Mouse (Mus musculus): ENCODE data around the gene Gm10518.

The Gm10518 gene

DNA sequence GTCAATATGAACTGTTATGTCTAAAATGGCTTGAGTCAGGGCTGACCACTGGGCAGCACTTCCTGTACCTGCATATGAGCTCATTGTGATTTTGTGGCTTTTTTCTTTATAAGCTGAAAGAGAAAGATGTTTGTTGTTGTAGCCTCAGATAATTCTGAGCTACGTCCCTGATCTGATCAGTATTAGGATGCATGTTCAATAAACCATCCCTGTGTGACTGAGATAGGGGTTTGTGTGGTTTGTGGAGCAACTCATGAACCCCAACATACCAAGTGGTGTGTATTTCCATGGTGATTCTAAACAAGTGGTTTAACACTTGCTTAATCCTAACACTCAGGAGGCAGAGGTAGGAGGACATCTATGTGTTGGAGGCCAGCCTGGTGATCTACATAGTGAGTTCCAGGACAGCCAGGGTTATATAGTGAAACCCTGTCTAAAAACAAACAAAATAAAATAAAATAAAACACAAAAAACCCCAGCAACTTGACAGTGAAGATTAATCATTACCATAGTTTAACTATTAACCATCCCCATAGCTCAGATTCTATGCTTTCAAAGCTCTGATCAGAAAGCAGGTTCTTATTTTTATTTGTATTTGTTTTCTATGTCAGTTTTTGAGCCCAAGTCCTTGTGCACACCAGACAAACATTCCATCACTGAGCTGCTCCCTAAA, 32.7 kb downstream of the Gm10518 start:
- DNase-seq (ENCODE audit: low spot score), result no peak

GRCm38 (mm10) chr1:179836426-179837404, 33.5 kb downstream of the Gm10518 start:
- no peak for DNase-seq (ENCODE audit: low spot score)

- no peak for DNase-seq (ENCODE audit: low spot score)
These were observed 39.4 kb downstream of the Gm10518 start for GRCm38 (mm10) chr1:179842568-179842967.

GRCm38 (mm10) chr1:179843981-179844380, 40.8 kb downstream of the Gm10518 start:
- no peak for DNase-seq (ENCODE audit: low spot score)

DNA sequence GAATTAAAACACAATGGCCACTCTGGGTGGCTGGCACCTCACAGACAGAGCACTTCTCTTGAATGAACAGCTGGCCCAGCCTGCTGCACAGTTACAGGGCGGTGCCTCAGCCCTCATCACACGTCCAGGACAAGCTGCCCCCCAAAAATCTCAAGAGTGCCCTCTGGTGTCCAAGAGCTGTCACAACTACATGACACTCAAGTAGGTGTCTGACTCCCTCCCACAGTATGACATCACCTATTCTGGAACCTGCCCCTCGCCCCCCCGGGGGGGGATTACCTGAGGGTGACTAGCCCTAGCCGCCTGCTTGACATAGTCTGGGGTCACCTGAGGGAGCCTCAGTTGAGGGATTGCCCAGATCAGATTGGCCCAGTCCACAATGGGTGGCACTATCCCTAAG, 41.7 kb downstream of the Gm10518 start:
- peak; percentile 76 for DNase-seq (ENCODE audit: low spot score)

- DNase-seq (ENCODE audit: low spot score), result no peak
These were observed 42.8 kb downstream of the Gm10518 start for GRCm38 (mm10) chr1:179845832-179846499.

DNA sequence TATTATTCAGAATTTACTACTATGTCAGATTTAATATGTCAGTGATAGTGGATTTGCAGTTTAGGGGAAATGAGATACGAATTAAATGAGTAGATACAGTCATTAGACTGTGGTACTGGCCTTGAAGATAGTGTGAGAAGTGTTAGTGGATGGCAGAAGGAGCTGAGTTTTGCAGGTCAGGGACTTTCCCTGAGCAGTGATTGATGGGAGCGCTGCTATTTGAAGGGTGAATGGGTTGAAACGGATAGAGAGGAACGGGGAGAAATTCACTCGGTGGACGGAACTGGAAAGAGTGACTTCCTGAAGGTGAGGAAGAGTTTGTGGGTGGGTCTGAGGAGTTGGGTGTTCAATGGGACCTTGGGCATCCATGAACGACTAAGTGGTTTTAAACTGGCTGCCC, 44.0 kb downstream of the Gm10518 start:
- DNase-seq (ENCODE audit: low spot score), result no peak

GRCm38 (mm10) chr1:179847759-179848389, 44.7 kb downstream of the Gm10518 start:
- peak; percentile 96 for DNase-seq (ENCODE audit: low spot score)

GRCm38 (mm10) chr1:179853421-179853820, 50.2 kb downstream of the Gm10518 start:
- DNase-seq (ENCODE audit: low spot score), result peak; percentile 65
